In genomic region chr13:14667107-14667506, GRCm38 (mm10) we compare ENCODE assay signal across 17 mouse cellular contexts.
"Had no signal": no experiment of that assay in that cellular context is flagged by ENCODE, and none has a peak within 500 bp of the region (broad histone marks: within the 10 kb centered on the region; RNA-seq: fewer than 3 reads in every experiment).

No protein-coding gene starts in this region.

- H3K36me3 ChIP-seq: lung, embryonic 15.5 days; midbrain, embryonic 13.5 days; midbrain, embryonic 15.5 days; neural tube, embryonic 12.5 days; stomach, embryonic 15.5 days had no signal

- DNase-seq: lung, adult 2 months; lung, postnatal 14 days; lung, postnatal 36 days; right cerebral cortex, postnatal 14 days; thymus, adult 2 months; thymus, postnatal 25 days; thymus, postnatal 4 days had no signal

- H3K4me2 ChIP-seq: lung, embryonic 15.5 days; midbrain, embryonic 11.5 days; midbrain, embryonic 13.5 days; midbrain, embryonic 15.5 days; neural tube, embryonic 12.5 days; stomach, embryonic 15.5 days had no signal

- H3K27me3 ChIP-seq: lung, embryonic 15.5 days; megakaryocyte, embryonic 14.5 days; midbrain, embryonic 13.5 days; midbrain, embryonic 15.5 days; neural tube, embryonic 12.5 days; stomach, embryonic 15.5 days had no signal

- H3K9ac ChIP-seq: lung, embryonic 15.5 days; midbrain, embryonic 13.5 days; midbrain, embryonic 15.5 days; neural tube, embryonic 12.5 days; stomach, embryonic 15.5 days had no signal

- H3K9me3 ChIP-seq: lung, embryonic 15.5 days; megakaryocyte, embryonic 14.5 days; midbrain, embryonic 13.5 days; midbrain, embryonic 15.5 days; neural tube, embryonic 12.5 days; stomach, embryonic 15.5 days had no signal

- H3K4me3 ChIP-seq: lung, embryonic 15.5 days; megakaryocyte, embryonic 14.5 days; midbrain, embryonic 13.5 days; midbrain, embryonic 15.5 days; neural tube, embryonic 12.5 days; stomach, embryonic 15.5 days had no signal

- H3K27ac ChIP-seq: lung, embryonic 15.5 days; macrophage; midbrain, embryonic 13.5 days; midbrain, embryonic 15.5 days; neural tube, embryonic 12.5 days; stomach, embryonic 15.5 days; stomach, postnatal 0 days had no signal

- ATAC-seq: lung, postnatal 0 days; midbrain, embryonic 13.5 days; midbrain, embryonic 15.5 days had no signal

- H3K4me1 ChIP-seq: lung, embryonic 15.5 days; megakaryocyte, embryonic 14.5 days; midbrain, embryonic 13.5 days; midbrain, embryonic 15.5 days; neural tube, embryonic 12.5 days; stomach, embryonic 15.5 days had no signal
